Mouse (Mus musculus) intestine, embryonic 16.5 days (tissue): ENCODE results near the gene Ddi2. TPM values are rescaled to one million over a fixed set of nuclear protein-coding genes. Genes with fewer than 3 reads are reported as not detected.

ENCODE experiments used
- ATAC-seq: fragments of 200-750 bp; cut with Nextera tagmentation; 2 replicates; pipeline ENCODE4 v1.8.0; 2017; ENCODE audit warnings: moderate TSS enrichment, moderate library complexity
- H3K27ac ChIP-seq: fragments of 300-500 bp; sonication (generic); 2 replicates; pipeline ENCODE4 v1.5.1; 2014; ENCODE audit warnings: mild to moderate bottlenecking, low read length
- H3K27me3 ChIP-seq: fragments of 300-500 bp; sonication (generic); replicated peaks from 2 replicates; pipeline ENCODE4 v1.6.1; 2014; ENCODE audit warnings: low read length, control low read depth, mixed read lengths; ENCODE audit not compliant: control insufficient read depth, insufficient read depth
- H3K36me3 ChIP-seq: fragments of 300-500 bp; sonication (generic); 2 replicates; pipeline ENCODE4 v1.6.1; 2014; ENCODE audit warnings: low read length, control low read depth; ENCODE audit not compliant: control insufficient read depth, insufficient read depth
- H3K4me1 ChIP-seq: fragments of 300-500 bp; sonication (generic); 2 replicates; pipeline ENCODE4 v1.6.1; 2014; ENCODE audit warnings: low read length, control low read depth, mixed read lengths; ENCODE audit not compliant: control insufficient read depth, insufficient read depth
- H3K4me2 ChIP-seq: fragments of 300-500 bp; sonication (generic); 2 replicates; pipeline ENCODE4 v1.6.1; 2014; ENCODE audit warnings: low read depth, low read length, control low read depth
- H3K4me3 ChIP-seq: fragments of 300-500 bp; sonication (generic); 2 replicates; pipeline ENCODE4 v1.5.1; 2014; ENCODE audit warnings: mild to moderate bottlenecking, low read length
- H3K9ac ChIP-seq: fragments of 300-500 bp; sonication (generic); 2 replicates; pipeline ENCODE4 v1.6.1; 2014; ENCODE audit warnings: low read depth, low read length
- H3K9me3 ChIP-seq: fragments of 300-500 bp; sonication (generic); 2 replicates; pipeline ENCODE4 v1.6.1; 2016; ENCODE audit warnings: low read length, control low read depth; ENCODE audit not compliant: control insufficient read depth
- WGBS: fragments of 180-500 bp; shearing (Covaris S2); extraction: QIAGEN DNeasy Blood & Tissue Kit; methylation state at CpG from one replicate; pipeline ENCODE4 v1.1.7; 2014; 5-methylcytosine and 5-hydroxymethylcytosine counted together
- polyA plus RNA-seq: library from polyadenylated mRNA; unstranded; fragments of >200 nt; fragmentation: Nextera tagmentation; extraction: Ambion mirVana; gene quantifications from 2 replicates; pipeline ENCODE4 v1.2.1, GENCODE M21; 2015

The Ddi2 gene
- polyA plus RNA-seq, 1 experiment from 2014 or later, result 16.5 TPM

GRCm38 (mm10) chr4:141749557-141749956 lies 26.3 kb upstream of the Ddi2 start:
- Histone ChIP-seq H3K9me3 (no peaks in the 10 kb centered on the region), H3K27ac (no peak overlapping the region), H3K4me3 (no peak overlapping the region), H3K9ac (no peak overlapping the region), H3K27me3 (no peaks in the 10 kb centered on the region), H3K4me2 (no peak overlapping the region), H3K4me1 (peaks cover 5% of the 10 kb centered on the region; the same call in 1 of the 2 replicates), H3K36me3 (peaks cover 1% of the 10 kb centered on the region; the same call in 1 of the 2 replicates)
- ATAC-seq, result no peak
- 39% methylated on average over 11 of the region's 11 CpGs for WGBS

GRCm38 (mm10) chr4:141746578-141747346 lies 23.5 kb upstream of the Ddi2 start, which contains the start of gene Agmat:
Gene Agmat (plus strand): TSS chr4:141746672.
- H3K36me3 ChIP-seq, result no peaks in the 10 kb centered on the region
- peak within 1 kb of the TSS; percentile 51 for H3K4me3 ChIP-seq
- peaks cover 5% of the 10 kb centered on the region; the same call in 1 of the 2 replicates for H3K4me1 ChIP-seq
- H3K27ac ChIP-seq, result peak within 1 kb of the TSS; percentile 57
- no peaks in the 10 kb centered on the region for H3K27me3 ChIP-seq
- peak within 1 kb of the TSS; percentile 44 for H3K4me2 ChIP-seq
- H3K9ac ChIP-seq, result peak within 1 kb of the TSS; percentile 72
- WGBS, result 20% methylated on average over 25 of the region's 25 CpGs
- ATAC-seq, result peak; percentile 79
- no peaks in the 10 kb centered on the region for H3K9me3 ChIP-seq

DNA sequence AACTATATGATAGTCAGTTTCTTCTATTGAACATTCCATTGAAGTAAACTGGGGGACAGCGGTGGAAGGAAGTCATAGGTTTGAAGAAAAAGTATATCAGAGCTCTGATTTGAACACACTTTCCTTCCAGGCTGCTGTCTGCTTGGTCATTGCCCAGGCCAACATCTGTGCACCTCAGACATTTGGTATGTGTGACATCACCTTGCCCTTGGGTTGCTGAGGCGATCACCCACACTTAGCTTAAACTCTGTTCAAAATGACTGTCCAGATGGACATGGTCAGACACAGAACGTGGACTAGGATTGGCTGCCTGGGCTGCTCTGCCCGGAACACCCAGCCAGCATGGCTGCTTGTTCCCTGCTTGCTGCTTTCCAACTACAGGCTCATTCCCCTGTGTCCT lies 19.2 kb upstream of the Ddi2 start:
- peak overlapping the region; percentile 55 for H3K27ac ChIP-seq
- no peak for ATAC-seq
- H3K9ac ChIP-seq, result no peak overlapping the region
- H3K4me2 ChIP-seq, result no peak overlapping the region
- H3K4me1 ChIP-seq, result no peaks in the 10 kb centered on the region
- H3K36me3 ChIP-seq, result no peaks in the 10 kb centered on the region
- H3K4me3 ChIP-seq, result no peak overlapping the region
- H3K9me3 ChIP-seq, result no peaks in the 10 kb centered on the region
- no peaks in the 10 kb centered on the region for H3K27me3 ChIP-seq
- WGBS, result 90% methylated on average over 4 of the region's 4 CpGs

- H3K9ac ChIP-seq, result no peak overlapping the region
- no peak overlapping the region for H3K4me3 ChIP-seq
- H3K36me3 ChIP-seq, result no peaks in the 10 kb centered on the region
- H3K27me3 ChIP-seq, result no peaks in the 10 kb centered on the region
- no peak overlapping the region for H3K4me2 ChIP-seq
- WGBS, result 43% methylated on average over 9 of the region's 9 CpGs
- peak overlapping the region; percentile 55 for H3K27ac ChIP-seq
- peak; percentile 92 for ATAC-seq
- no peaks in the 10 kb centered on the region for H3K9me3 ChIP-seq
- H3K4me1 ChIP-seq, result no peaks in the 10 kb centered on the region
Measured at GRCm38 (mm10) chr4:141741856-141742255, 18.6 kb upstream of the Ddi2 start.

DNA sequence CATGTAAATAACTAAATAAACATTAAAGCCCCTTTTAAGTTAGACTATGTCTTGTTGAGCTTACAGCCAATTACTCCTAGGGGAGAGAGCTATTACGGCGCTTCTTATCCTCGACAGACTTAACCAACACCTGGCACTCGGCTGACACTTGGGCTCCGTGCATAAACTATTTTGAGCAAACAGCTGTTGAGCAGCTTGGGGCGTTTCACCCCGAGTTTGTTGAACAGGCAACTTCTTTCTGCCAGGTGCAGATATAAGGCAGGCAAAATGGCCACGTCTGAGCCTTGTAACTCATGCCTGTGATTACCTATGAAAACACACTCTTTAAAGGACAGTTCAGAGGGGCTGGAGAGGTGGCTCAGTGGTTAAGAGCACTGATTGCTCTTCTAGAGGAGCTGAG lies 14.8 kb upstream of the Ddi2 start:
- Histone ChIP-seq H3K27ac (no peak overlapping the region), H3K9me3 (no peaks in the 10 kb centered on the region), H3K9ac (no peak overlapping the region), H3K4me2 (no peak overlapping the region), H3K36me3 (no peaks in the 10 kb centered on the region), H3K27me3 (no peaks in the 10 kb centered on the region), H3K4me3 (no peak overlapping the region), H3K4me1 (peaks cover 8% of the 10 kb centered on the region; the same call in 1 of the 2 replicates)
- WGBS, result 68% methylated on average over 8 of the region's 8 CpGs
- ATAC-seq, result no peak

DNA sequence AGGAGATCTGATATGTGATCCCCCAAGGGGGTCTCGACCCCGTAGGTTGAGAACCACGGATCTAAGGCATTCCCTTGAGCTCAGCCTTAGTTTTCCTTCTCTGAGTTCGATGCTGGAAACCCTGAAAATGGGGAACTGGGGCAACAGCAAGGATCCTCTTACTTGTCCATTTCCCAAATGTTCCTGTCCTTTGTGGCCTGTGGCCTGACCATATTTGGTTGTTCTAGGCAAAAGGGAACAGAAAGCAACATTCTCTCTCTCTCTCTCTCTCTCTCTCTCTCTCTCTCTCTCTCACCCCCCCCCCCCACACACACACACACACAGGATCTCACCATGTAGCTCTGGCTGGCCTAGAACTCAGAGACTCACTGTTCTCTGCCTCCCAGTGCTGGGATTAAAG lies 13.6 kb upstream of the Ddi2 start:
- Histone ChIP-seq H3K27me3 (no peaks in the 10 kb centered on the region), H3K9me3 (no peaks in the 10 kb centered on the region), H3K36me3 (no peaks in the 10 kb centered on the region), H3K4me3 (no peak overlapping the region), H3K4me1 (peaks cover 8% of the 10 kb centered on the region; the same call in 1 of the 2 replicates), H3K27ac (no peak overlapping the region), H3K4me2 (no peak overlapping the region), H3K9ac (no peak overlapping the region)
- 67% methylated on average over 4 of the region's 4 CpGs for WGBS
- ATAC-seq, result no peak

DNA sequence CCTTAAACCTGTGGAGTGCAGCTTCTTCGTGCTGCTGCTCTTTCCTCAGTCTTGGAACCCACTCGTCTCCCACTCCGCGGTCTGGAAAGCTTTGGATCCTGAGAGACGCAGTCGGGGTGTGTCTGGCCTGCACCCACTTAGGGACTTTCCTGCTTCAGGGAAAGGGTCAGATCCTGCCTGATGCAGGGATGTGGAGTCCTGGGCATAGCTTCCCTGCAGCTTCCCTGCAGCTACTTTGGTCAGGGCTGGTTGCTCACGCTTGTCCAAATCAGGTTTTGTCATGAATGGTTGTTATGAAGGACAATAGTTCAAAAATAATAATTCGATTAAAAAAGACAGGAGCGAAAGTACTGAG lies 12.0 kb upstream of the Ddi2 start:
- no peak overlapping the region for H3K9ac ChIP-seq
- H3K9me3 ChIP-seq, result no peaks in the 10 kb centered on the region
- no peaks in the 10 kb centered on the region for H3K36me3 ChIP-seq
- H3K4me1 ChIP-seq, result peaks cover 13% of the 10 kb centered on the region; the same call in 1 of the 2 replicates
- ATAC-seq, result no peak
- H3K27me3 ChIP-seq, result no peaks in the 10 kb centered on the region
- peak overlapping the region; percentile 45 for H3K4me3 ChIP-seq
- peak overlapping the region; percentile 49; the same call in 1 of the 2 replicates for H3K27ac ChIP-seq
- 22% methylated on average over 9 of the region's 9 CpGs for WGBS
- H3K4me2 ChIP-seq, result peak overlapping the region; percentile 62

DNA sequence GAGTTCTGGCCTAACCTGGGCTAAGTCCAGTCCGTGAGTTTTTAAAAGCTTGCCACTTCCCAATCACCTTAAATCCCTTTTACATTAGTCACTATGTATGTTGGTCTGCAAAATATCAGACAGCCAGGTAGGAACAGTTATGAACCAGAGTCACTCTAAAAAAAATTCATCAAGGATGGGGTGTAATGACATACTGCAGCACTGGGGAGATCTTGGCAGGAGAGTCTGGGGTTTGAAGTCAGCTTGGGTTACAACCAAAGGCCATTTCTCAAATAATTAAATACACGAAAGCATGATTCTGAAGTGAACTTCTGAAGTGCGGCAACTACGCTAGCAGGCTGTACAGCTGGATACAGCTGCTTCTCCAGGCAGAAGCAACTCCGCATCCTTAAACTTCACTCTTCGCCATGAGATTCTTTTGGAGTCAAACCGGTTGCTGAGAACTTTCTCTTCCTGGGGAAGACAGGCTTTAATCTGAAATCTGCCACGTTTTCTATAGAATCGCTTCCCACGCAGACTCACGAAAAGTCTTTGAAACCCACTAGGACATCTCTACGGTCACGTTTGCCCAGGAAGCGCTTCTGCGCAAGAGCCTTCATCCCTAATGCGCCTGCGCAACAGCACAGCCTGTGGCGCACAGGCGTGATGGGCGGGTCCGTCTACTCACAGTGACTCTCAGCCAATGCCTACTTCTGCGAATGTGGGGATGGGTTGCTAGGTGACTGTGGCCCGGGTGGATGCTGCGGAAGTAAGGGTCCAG lies 11.4 kb upstream of the Ddi2 start:
- Histone ChIP-seq H3K4me3 (peak overlapping the region; percentile 45), H3K9me3 (no peaks in the 10 kb centered on the region), H3K4me1 (peaks cover 18% of the 10 kb centered on the region; the same call in 1 of the 2 replicates), H3K27me3 (no peaks in the 10 kb centered on the region), H3K4me2 (peak overlapping the region; percentile 62), H3K36me3 (no peaks in the 10 kb centered on the region), H3K27ac (peak overlapping the region; percentile 86), H3K9ac (peak overlapping the region; percentile 61)
- WGBS, result 5% methylated on average over 24 of the region's 24 CpGs
- ATAC-seq, result peak; percentile 91

DNA sequence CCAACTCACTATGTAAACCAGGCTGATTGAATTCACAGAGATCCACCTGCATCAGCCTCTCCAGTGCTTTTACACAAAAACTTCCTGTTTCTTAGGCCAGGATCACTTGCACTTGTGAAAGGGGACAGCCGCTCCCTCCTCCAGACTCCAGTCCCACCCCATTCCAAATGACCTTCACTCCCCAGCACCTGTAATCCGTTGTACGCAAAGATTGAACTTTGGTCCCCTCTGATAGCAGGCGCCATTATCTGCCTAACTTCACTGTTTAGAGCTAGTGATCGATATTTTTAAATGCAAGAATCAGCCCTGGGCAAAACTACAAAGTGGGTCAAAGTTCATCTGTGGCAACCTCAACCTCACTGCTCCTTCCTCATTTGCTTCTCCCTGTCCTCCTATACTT lies 8.5 kb upstream of the Ddi2 start:
- Histone ChIP-seq H3K4me1 (peaks cover 24% of the 10 kb centered on the region; the same call in 1 of the 2 replicates), H3K27me3 (no peaks in the 10 kb centered on the region), H3K4me2 (no peak overlapping the region), H3K9ac (no peak overlapping the region), H3K27ac (peak overlapping the region; percentile 75), H3K9me3 (no peaks in the 10 kb centered on the region), H3K36me3 (no peaks in the 10 kb centered on the region), H3K4me3 (no peak overlapping the region)
- whole genome bisulfite sequencing, result 53% methylated on average over 5 of the region's 5 CpGs
- peak; percentile 78 for ATAC-seq
